Mouse (Mus musculus): Measurements from ENCODE around the gene Tspo.
A peak's percentile ranks its signal among the peaks of the same experiment; 100 is the strongest.

- TF ChIP-seq CTCF (conservative IDR thresholded peaks at IDR 0.05 in 1 of 2, IDR thresholded peaks at IDR 0.05 in 1 of 2; ENCODE audit: low read depth in 2 of 2, low read length in 2 of 2) (peak in 1 of 2 experiments; percentile 14; a peak in 1 of 4 replicates), ZC3H11A (IDR thresholded peaks at IDR 0.05; ENCODE audit: low read depth, low read length) (no peak), POLR2A (IDR thresholded peaks at IDR 0.05; ENCODE audit: low read depth, low read length) (no peak), MAZ (IDR thresholded peaks at IDR 0.05; ENCODE audit: low read depth, low read length) (no peak), POLR2AphosphoS2 (IDR thresholded peaks at IDR 0.05; ENCODE audit: low read depth, low read length) (no peak), BHLHE40 (IDR thresholded peaks at IDR 0.05; ENCODE audit: low read depth, low read length) (no peak), CHD2 (IDR thresholded peaks at IDR 0.05; ENCODE audit: low read length) (no peak), KAT2A (IDR thresholded peaks at IDR 0.05; ENCODE audit: insufficient replicate concordance, low read length) (no peak)
These were observed 39.6 kb downstream of the Tspo start for GRCm38 (mm10) chr15:83603046-83603396.
